Mouse (Mus musculus): ENCODE measurements around the gene Slc38a9.
A peak's percentile ranks its signal among the peaks of the same experiment; 100 is the strongest.

Gene Slc38a9

DNA sequence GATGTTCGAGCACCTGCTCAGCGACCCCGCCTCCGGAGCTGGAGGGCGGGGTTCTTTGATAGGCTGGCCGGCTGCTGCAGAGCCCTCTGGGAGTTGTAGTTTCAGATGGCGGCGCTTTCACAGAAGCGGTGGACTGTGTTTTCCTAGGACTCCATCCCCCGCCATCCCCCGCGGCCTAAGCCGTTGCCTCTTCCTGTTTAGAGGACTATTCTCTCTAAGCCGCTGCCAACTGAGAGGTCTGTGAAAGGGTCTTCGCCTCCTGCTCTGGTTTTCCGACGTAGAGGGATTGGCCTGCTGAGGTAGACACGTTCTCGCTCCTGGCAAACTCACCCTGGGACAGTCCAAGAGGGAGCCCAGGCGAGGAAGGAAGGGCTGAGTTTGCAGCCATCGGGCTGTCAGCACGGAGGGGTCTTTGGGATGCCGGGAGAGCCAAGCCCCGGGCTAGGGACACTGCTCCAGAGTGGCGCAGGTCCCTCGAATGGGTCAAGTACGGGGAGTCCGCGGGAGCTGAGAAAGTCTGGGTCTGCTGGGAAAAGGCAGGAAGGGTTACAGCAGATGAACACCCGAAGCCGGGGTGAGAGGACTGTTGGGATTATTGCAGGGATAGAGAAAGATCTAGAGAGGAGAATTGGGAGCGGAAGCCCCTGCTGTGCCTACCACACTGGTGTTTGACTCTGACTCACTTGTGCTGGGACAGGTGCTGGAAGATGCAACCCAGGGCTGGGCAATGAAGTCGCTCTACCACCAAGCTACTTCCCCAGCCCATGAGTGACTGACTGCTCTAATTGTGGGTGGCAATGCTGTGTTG is at the start of gene Slc38a9:
Gene Slc38a9, plus strand, starts transcription at position 178 of the 808 bp plus-strand sequence.
- DNase-seq (ENCODE audit: low spot score in 2 of 2): peak; percentile 91 to 96

DNA sequence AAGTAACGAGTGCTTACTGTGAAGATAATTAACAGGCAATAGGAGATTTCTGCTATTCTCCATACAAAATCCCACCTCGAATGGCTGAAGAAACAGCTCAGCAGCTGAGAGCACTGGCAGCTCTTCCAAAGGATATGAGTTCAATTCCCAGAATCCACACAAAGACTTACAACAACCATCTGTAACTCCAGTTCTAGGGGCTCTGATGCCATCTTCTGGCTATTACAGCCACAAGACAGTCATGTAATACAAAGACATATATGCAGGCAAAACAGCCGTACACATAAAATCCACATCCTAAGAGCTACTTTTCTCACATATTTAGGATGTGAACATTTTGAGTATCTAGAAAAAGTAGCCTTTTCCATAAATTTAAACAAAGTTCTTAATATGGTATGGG is 39.0 kb upstream of the Slc38a9 start:
- DNase-seq (ENCODE audit: low spot score in 2 of 2): no peak

DNA sequence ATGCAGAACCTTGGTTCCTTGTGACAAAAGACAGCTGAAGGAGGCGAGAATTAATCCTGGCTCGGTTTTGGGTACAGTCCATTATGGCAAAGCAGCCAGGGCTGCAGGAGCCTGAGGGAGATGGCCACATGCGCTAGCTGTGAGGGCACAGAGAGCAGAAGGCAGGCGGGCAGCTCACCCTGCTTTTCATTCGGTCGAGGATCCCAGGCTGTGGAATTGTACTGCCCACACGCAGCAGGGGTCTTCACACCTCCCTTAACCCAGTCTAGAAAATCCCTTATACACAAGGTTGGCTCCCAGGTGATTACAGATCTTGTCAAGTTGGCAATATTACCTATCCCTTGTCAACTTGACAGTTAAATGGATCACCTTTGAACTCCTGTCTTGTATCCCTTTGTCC is 36.9 kb upstream of the Slc38a9 start:
- DNase-seq (ENCODE audit: low spot score in 2 of 2): no peak

DNA sequence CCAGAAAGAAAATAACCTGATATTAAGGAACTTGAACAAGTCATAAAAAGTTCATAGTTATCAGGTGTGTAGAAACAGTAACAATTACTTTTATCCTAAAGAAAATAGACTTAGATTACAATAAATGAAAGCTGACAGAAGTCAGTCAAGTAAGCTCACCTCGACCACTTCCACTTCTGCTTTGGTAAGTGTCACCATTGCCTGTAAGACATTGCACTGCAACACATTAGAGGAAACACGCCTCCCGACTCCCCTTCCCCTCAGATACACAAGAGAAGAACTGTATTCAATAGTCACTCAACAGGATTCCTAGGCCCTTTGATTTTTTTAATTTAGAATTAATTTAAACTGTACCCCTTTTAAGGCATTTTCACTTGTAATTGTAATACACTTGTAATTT is 35.9 kb upstream of the Slc38a9 start:
- no peak for DNase-seq (ENCODE audit: low spot score in 2 of 2)

DNA sequence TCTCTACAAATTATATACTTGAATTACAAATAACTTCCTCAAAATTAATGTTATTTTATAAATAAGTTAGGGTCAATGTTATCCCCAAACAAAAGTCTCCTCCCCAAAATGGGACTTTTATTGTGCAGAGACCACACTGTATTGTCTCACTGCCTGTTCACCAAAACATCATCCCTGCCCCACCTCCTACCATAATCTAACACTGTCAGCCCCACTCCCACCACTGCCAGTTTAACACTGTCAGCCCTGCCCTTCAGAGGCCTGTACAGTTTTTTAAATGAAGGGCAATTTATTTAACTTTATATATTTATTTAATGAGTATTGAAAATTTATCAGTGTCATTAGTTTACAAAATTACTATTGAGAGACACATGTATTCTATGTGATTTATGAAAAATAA is 35.0 kb upstream of the Slc38a9 start:
- no peak for DNase-seq (ENCODE audit: low spot score in 2 of 2)

DNA sequence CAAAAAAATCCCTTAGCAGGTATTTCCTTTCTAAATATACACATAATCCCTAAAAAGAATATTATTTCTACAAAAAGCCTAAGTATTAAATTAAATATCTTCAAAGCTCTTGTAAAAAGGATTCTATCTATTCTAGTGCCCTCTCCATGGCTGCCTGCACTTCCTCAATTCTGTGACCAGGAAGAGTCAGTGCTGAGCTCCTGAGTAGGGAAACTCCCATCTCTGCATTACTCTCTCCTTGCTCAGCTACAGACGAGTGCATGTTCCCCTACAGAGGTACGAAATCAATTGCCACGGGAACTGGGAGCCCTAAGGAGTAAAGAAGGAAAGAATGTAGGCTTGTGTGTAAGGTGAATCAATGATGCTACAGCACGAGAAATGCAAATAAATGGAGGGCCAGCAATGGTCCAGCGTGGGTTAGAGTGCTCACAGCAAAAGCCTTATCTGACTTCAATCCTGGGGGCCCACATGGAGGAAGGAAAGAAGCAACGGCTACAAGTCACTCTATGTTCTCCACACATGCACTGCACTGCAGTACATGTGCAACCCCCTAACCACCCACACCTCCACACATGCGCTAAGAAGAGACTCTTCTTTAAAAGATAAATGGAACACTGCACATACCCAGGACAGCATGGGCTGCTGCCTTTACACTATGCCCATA is 25.2 kb upstream of the Slc38a9 start:
- DNase-seq (ENCODE audit: low spot score in 2 of 2): no peak

DNA sequence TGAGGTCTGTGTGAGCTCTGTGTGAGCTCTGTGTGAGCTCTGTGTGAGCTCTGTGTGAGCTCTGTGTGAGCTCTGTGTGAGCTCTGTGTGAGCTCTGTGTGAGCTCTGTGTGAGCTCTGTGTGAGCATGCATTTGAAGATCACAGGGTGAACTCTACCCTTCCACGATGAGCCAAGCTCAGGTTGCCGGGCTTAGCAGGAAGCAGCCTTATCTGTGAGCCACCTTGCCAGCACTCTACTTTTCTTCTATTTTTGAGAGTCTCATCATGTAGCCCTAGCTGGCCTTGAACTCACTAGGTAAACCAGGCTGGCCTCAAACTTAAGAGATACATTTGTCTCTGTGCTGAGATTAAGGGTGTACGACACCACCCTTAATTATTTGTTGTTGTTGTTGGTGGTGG is 24.1 kb upstream of the Slc38a9 start:
- no peak for DNase-seq (ENCODE audit: low spot score in 2 of 2)

DNA sequence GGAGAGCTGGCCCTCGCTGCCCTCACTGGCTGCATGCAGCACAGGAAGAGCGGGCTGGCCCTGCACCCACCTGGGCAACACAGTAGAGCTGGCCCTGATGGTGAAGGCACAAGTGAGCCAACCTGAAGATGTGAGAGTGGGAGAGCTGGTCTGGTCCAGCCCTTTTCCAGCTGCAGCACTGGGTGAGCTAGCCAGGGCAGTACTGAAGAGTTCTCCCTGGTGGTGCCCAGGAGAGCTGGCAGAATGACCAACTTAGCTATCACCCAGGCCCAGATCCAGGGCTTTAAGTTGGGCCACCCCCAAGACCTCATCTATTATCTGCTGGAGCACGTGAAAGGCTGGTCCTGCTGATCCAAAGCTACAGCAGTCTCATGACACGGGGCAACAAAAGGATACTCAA is 21.4 kb upstream of the Slc38a9 start:
- no peak for DNase-seq (ENCODE audit: low spot score in 2 of 2)

DNA sequence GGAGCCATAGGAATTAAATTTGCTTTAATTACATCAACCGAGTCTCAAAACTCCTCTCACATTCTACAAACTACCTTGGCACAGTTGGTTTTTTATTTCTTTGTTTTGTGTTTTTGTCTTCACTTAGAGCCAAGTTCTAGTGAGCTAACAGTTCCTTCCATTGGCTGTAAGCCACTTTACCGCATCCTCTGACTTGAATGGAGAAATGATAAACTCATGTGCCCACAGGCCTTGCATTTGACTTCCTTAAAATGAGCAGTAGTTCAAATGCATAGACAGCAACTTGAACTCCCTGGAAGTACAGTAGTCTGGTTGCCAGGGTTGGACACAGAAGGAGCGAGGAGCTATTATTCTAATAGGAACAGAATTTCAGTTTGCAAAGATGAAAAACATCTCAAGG is 17.7 kb upstream of the Slc38a9 start:
- DNase-seq (ENCODE audit: low spot score in 2 of 2): no peak

DNA sequence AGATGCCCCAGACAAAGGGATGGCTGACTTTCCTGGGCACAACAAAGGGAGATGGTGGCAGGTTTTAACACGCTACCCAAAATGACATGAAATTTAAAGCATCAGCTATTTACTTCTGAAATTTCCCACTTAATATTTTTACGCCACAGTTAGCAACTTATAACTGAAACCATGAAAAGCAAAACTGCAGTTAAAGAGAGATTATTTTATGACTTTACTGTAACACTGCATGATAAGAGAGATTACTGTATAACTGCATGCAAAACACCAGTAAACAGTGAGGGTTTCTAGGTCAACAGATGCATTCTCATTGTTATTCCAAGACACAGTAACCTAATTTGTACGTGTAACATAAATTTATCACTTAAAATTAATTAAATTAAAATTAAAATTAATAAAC is 15.6 kb upstream of the Slc38a9 start:
- DNase-seq (ENCODE audit: low spot score in 2 of 2): no peak

DNA sequence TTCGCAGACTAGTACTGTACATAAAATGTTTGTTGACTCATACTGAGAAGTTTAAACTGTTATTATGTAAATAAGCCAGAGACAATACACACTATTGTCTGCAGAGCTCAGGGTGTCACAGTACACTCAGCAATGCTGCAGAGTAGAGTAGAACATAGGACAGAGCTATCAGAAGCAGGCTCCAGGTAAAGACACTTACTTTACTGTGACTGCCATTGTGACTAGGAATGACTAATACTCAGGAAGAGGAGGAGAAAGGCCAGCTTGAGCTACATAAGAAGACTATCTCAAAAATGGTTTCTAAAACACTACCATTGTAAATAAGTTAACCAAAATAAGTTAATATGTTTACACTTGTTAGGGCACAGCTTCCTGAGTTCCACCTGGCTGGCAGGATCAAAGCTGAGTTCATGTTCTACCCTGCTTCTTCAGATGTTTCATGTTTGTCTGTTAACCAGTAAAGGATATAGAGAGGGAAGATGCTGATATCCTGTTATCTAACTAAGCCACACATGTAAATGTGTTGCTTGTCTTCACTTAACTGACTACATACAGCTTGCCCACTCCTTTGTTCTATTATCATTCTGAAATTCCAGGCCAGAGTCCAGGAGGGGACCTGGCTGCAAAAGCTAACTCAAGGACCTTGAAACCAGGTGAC is 14.9 kb upstream of the Slc38a9 start:
- DNase-seq (ENCODE audit: low spot score in 2 of 2): no peak

DNA sequence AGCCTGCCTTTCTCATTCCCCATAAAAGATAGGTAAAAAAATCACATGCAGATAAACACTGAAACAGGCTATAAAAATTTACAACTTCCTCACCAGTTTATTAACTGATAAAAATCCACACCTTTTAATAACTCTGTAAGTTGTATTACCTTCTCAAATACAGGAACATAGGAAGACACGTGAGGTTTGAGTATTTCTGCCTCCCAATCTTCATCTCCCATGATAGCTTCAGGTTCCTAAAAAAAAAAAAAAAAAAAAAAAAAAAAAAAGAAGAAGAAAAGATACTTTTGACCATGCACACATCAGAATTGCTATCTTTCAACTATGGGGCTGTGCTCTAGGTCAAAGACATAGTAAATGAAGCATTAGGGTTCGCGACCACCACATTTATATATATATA is 9.4 kb upstream of the Slc38a9 start:
- DNase-seq (ENCODE audit: low spot score in 2 of 2): no peak

DNA sequence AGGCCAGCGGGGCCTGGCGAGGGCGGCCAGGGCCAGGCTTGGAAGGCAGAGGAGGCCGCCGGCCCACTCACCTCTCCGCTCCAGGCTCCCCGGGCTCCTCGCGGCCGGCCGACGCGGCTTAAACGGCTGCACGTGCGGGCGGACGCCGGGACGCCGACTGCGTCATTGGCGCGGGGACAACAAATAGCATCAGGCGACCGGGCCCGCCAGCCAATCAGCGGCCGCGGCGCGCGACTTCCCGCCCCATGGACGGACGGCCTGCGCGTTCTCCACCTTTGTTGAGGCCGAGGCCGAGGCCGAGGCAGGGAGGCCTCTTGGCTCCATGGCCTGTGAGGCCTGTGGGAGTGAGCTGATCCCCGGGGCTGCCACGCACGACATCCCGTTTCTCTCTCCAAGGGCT is 8.3 kb upstream of the Slc38a9 start, which contains the start of gene Ddx4:
Gene Ddx4, minus strand, starts transcription at position 271 of the 400 bp plus-strand sequence.
- DNase-seq (ENCODE audit: low spot score in 2 of 2): no peak

DNA sequence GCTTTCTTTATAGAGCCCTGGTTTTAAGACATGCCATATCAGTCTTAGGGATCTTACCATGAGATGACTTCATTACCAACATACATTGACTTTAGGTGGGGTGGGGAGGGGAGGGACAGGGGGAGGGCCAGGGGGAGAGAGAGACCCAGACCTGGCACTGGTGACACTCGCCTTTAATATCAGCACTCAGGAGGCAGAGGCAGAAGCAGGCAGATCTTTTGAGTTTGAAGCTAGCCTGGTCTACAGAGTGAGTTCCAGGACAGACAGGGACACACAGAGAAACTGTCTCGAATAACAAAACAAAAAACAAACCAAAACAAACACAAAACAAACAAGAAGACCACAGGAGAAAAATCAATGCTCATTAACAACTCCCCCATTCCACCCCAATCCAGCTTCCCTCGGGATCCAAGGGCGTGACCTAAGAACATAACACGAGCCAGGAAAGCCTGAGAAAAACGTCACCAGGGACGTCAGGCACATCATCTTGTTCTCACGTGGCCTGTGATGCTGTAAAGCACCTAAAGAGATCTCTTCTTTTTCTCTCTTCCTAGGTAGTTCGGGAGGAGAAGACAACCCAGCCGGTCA is 471 bp upstream of the Slc38a9 start:
- DNase-seq (ENCODE audit: low spot score in 2 of 2): no peak

DNA sequence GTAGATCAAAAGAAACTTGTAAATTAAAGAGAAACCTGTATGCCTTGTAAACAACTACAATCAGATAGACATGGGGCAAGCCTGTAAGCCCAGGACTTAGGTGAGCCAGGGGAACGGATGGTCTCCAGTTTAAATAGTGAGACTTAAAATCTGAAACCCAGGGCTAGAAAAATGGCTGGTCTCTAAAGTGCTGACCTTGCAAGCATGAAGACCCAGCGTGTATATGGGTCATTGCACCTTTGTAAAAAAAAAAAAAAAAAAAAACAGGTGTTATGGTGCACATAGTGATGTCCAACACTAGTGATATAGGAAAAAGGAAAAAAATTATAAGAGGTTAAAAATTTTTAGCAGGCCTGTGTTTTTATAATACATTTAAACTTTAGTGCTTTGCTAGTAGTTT is 1.1 kb downstream of the Slc38a9 start:
- DNase-seq (ENCODE audit: low spot score in 2 of 2): no peak

DNA sequence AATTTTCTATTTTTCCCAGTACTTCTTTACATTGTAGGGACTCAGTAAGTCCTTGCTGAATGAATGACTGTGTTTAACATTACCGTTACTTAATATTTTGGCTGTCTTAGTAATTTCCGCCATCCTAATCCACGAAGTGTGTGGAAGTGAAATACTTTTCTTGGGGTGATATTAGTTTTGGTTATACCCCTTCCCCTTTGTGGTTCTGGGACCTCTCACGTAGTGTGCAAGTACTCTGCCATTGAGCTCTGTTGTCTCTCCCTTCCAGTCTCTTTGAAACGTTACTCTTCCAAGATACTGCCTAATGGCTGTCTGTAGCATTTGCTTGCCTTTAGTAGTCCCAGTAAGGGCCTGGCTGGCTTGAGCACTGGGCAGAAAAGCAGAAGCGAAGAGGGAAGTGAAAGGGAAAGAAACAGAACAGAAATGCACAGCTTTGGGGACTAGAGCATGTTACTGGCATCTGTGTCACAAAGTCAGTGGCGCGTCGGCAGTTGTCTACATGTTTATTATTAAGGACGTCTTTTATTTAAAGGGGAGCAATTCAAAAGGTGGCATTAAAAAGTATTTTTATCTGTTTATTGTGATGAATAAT is 6.0 kb downstream of the Slc38a9 start:
- DNase-seq (ENCODE audit: low spot score in 2 of 2): no peak

DNA sequence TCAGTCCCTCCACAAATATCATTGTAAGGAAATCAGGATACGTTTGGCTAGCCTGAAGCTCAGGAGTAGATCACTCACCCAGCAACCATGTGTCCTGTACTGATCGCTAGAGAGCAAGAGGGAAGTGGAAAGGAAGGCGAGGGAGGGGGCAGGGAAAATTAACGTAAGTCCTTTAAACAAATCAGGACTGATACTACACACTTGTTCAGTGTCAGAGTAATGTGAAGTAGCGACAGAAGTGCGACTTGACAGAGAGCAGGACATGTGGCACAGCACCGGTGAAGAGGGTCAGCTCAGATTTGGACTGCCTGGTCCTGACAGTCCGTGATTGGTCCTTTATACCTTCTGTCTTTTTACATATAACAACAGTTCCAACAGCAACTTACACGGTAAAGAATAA is 6.7 kb downstream of the Slc38a9 start:
- no peak for DNase-seq (ENCODE audit: low spot score in 2 of 2)

DNA sequence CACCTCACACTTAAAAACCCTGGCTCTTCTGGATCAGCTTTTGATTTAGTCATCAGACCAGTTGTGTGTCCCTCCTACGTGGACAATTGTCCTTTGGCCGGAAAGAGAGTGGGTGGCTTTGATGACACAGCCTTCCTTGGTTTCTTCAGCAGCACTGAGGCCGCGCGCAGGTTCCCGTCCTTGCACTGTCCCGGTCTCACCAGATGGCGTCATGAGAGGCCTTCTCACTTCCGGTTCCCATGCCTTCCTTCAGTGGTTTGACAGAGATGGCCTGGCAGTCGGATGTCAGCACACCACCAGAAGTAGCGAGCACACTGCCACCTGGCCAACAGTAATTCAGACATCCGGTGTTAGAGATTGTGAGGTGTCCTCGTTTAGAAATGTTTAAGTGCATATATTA is 11.2 kb downstream of the Slc38a9 start:
- no peak for DNase-seq (ENCODE audit: low spot score in 2 of 2)

DNA sequence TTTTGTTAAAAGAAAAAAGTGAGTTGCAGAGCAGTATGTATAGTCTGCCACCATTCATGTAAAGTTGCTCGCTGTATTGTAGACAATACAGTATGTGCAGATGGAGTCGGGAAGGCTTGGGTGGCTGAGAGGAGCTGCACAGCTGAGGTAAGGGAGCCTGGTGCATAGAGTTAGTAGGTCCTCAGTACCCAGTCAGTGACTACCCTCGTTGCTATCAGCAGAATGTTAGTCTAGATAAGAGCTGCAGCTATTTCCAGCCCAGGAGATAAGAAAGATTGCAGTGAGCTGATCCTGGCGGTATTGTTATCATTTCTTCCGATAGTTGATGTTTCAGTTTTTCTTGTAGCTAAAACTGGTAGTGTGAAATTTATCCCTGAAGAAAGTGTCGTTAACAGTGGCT is 12.2 kb downstream of the Slc38a9 start:
- DNase-seq (ENCODE audit: low spot score in 2 of 2): no peak

DNA sequence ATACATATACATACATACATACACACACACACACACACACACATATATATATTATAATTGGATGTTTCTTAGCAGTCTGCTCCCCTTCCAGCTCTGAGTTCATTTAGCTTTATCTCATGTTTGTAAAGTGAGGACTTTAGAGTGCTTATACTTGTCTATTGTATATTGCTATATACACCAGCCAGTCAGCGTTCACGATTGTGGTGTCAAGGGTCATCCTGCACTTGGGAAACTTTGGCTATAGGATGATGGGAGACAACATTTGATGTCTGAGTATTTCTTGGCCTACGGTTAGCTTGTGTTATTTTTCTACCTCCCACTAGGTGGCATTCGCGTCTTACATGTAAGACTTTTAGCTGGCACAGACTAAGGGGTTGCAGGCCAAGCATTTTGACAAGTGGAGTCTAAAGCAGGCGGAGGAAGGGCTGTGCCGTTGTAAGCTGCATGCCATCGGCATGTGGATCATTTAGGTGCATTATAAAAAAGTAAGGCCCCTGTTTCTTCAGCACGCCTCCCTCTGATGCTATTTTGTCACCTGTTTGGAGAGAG is 13.4 kb downstream of the Slc38a9 start:
- peak; percentile 49 to 54 for DNase-seq (ENCODE audit: low spot score in 2 of 2)

DNA sequence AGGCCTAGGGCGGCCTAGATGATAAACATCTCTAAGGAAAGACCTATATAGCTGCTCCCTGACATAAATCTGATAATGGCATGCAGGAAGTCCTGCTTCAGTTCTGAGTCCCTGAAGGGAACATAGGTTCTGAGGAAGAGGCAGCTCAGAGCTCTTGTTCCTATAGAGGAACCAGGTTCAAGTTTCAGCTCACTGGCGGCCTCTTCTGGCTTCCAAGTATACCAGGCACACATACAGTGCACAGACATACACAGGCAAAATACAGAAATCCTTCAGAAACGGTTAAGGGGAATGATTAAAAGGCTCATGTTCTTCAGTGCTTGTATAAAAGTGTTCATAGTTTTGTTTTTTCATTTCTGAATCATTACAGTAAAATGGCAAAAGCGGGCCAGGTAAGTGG is 17.6 kb downstream of the Slc38a9 start:
- DNase-seq (ENCODE audit: low spot score in 2 of 2): no peak

DNA sequence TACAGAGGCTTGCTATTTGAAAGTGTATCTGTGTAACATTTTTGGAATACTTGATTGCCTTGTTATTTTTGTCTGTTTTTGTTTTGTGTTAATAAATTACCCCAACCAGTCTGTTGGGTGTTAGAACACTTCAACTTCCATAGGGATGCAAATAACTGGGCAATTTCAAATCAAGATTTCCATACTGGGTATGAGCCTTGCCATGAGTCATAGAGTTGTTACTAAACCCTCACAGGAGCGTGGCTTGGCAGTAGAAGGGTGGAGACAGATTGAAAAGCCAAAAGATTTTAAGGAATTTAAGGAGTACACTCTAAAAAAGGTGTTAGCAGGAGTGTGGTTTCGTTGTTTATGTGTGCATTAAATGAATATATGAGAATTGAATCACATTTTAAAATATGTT is 22.8 kb downstream of the Slc38a9 start:
- no peak for DNase-seq (ENCODE audit: low spot score in 2 of 2)
